Mouse (Mus musculus): ENCODE measurements around the gene Rpl14. TPM values are rescaled to one million over a fixed set of nuclear protein-coding genes. Genes with fewer than 3 reads are reported as not detected.
A peak's percentile ranks its signal among the peaks of the same experiment; 100 is the strongest.

Rpl14 gene
- polyA plus RNA-seq, 2 experiments, result 1,112 to 1,322 TPM

- ATAC-seq (ENCODE audit: low FRiP score, low read depth) (no peak), DNase-seq (ENCODE audit: low spot score) (no peak)
- H3K9me3 ChIP-seq (ENCODE audit: control insufficient read depth, low read length), result no peaks in the 10 kb centered on the region
- no peaks in the 10 kb centered on the region for H3K27me3 ChIP-seq (ENCODE audit: control insufficient read depth, insufficient read depth, low read length)
- H3K36me3 ChIP-seq (ENCODE audit: control insufficient read depth, insufficient read depth, low read length), result no peaks in the 10 kb centered on the region
- H3K27ac ChIP-seq (replicated peaks; ENCODE audit: low read depth, low read length), result no peak overlapping the region
- no peak overlapping the region for H3K4me2 ChIP-seq (replicated peaks; ENCODE audit: low read depth, low read length, severe bottlenecking)
- no peak for TF ChIP-seq POLR2A (IDR thresholded peaks at IDR 0.05; ENCODE audit: borderline replicate concordance, extremely low read depth, insufficient read depth, insufficient read length)
- H3K4me3 ChIP-seq (replicated peaks; ENCODE audit: low read length), result no peak overlapping the region
- no peaks in the 10 kb centered on the region for H3K4me1 ChIP-seq (ENCODE audit: control insufficient read depth, insufficient read depth, low read length)
- no peak overlapping the region for H3K9ac ChIP-seq (ENCODE audit: low read depth, low read length, severe bottlenecking)
- WGBS, result 86% methylated on average over 3 of the region's 3 CpGs
Observed at GRCm38 (mm10) chr9:120563590-120563989, 7.7 kb upstream of the Rpl14 start.

- Histone ChIP-seq H3K9ac (ENCODE audit: low read depth, low read length, severe bottlenecking) (no peak overlapping the region), H3K9me3 (ENCODE audit: control insufficient read depth, low read length) (no peaks in the 10 kb centered on the region), H3K4me2 (replicated peaks; ENCODE audit: low read depth, low read length, severe bottlenecking) (no peak overlapping the region), H3K36me3 (ENCODE audit: control insufficient read depth, insufficient read depth, low read length) (no peaks in the 10 kb centered on the region), H3K27me3 (ENCODE audit: control insufficient read depth, insufficient read depth, low read length) (no peaks in the 10 kb centered on the region), H3K4me3 (replicated peaks; ENCODE audit: low read length) (no peak overlapping the region), H3K27ac (replicated peaks; ENCODE audit: low read depth, low read length) (no peak overlapping the region), H3K4me1 (ENCODE audit: control insufficient read depth, insufficient read depth, low read length) (no peaks in the 10 kb centered on the region)
- TF ChIP-seq POLR2A (IDR thresholded peaks at IDR 0.05; ENCODE audit: borderline replicate concordance, extremely low read depth, insufficient read depth, insufficient read length), result no peak
- ATAC-seq (ENCODE audit: low FRiP score, low read depth), result no peak
- no peak for DNase-seq (ENCODE audit: low spot score)
- 82% methylated on average over 2 of the region's 2 CpGs for WGBS
Observed at GRCm38 (mm10) chr9:120564247-120564646, 7.0 kb upstream of the Rpl14 start.

GRCm38 (mm10) chr9:120566384-120566783 is 4.9 kb upstream of the Rpl14 start:
- WGBS, result 67% methylated on average over 5 of the region's 5 CpGs
- Histone ChIP-seq H3K4me3 (replicated peaks; ENCODE audit: low read length) (no peak overlapping the region), H3K9me3 (ENCODE audit: control insufficient read depth, low read length) (no peaks in the 10 kb centered on the region), H3K9ac (ENCODE audit: low read depth, low read length, severe bottlenecking) (no peak overlapping the region), H3K27ac (replicated peaks; ENCODE audit: low read depth, low read length) (no peak overlapping the region), H3K36me3 (ENCODE audit: control insufficient read depth, insufficient read depth, low read length) (no peaks in the 10 kb centered on the region), H3K27me3 (ENCODE audit: control insufficient read depth, insufficient read depth, low read length) (no peaks in the 10 kb centered on the region), H3K4me1 (ENCODE audit: control insufficient read depth, insufficient read depth, low read length) (peaks cover 4% of the 10 kb centered on the region; the same call in 1 of the 2 replicates), H3K4me2 (replicated peaks; ENCODE audit: low read depth, low read length, severe bottlenecking) (no peak overlapping the region)
- TF ChIP-seq POLR2A (IDR thresholded peaks at IDR 0.05; ENCODE audit: borderline replicate concordance, extremely low read depth, insufficient read depth, insufficient read length), result no peak
- DNase-seq (ENCODE audit: low spot score), result no peak
- no peak for ATAC-seq (ENCODE audit: low FRiP score, low read depth)

DNA sequence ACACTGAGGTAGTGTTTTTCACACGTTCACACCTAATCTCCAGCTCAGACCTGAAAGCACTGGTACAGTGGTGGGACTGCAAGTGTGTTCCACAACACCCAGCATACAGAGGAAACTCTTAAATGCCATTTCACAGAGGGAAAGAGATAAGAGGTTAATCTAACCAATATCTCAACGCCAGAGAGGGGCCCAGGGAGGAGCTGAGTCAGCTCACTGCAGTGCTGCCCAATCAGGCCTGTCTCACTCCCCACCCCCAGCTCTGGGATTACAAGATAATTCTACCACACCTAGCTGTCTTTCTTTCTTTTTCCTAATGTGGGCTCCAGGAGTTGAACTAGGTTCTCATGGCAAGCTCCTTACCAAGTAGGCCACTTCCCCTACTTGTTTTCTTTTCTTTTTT is 2.3 kb upstream of the Rpl14 start:
- WGBS, result 52% methylated on average over 2 of the region's 2 CpGs
- DNase-seq (ENCODE audit: low spot score), result no peak
- TF ChIP-seq POLR2A (IDR thresholded peaks at IDR 0.05; ENCODE audit: borderline replicate concordance, extremely low read depth, insufficient read depth, insufficient read length), result no peak

DNA sequence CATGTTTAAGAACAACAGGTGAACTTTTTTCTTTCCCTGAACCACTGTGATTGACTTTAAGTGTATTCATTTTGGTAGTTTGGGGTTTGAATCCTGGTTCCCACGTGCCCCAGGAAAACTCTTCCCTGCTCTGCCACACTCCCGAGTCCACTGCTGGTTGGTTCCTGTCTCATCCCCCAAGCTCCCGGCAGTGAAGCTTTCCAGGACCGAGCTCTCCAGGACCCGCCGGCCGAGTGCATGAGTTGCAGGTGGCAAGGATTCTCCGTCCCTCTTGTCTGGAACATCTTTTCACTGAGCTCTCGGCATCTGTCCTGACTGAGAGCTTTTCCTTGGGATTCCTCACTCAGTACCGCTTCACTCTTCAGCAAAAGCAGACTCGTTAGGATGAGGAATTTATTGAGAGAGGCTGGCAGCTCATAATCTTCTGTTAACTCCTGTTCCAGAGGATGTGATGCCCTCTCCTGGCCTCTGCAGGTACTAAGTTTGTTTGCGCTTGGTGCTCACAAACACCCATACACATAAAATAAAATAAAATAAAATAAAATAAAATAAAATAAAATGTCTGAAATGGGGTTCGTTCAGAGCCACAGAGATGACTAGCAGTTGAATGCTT is 1.4 kb upstream of the Rpl14 start:
- Histone ChIP-seq H3K27me3 (ENCODE audit: control insufficient read depth, insufficient read depth, low read length) (no peaks in the 10 kb centered on the region), H3K27ac (replicated peaks; ENCODE audit: low read depth, low read length) (no peak overlapping the region), H3K9me3 (ENCODE audit: control insufficient read depth, low read length) (no peaks in the 10 kb centered on the region), H3K4me3 (replicated peaks; ENCODE audit: low read length) (no peak overlapping the region), H3K9ac (ENCODE audit: low read depth, low read length, severe bottlenecking) (no peak overlapping the region), H3K4me2 (replicated peaks; ENCODE audit: low read depth, low read length, severe bottlenecking) (no peak overlapping the region), H3K36me3 (ENCODE audit: control insufficient read depth, insufficient read depth, low read length) (peaks cover 27% of the 10 kb centered on the region), H3K4me1 (ENCODE audit: control insufficient read depth, insufficient read depth, low read length) (peaks cover 13% of the 10 kb centered on the region)
- 48% methylated on average over 13 of the region's 13 CpGs for WGBS
- TF ChIP-seq POLR2A (IDR thresholded peaks at IDR 0.05; ENCODE audit: borderline replicate concordance, extremely low read depth, insufficient read depth, insufficient read length), result no peak
- peak; percentile 61 for DNase-seq (ENCODE audit: low spot score)
- ATAC-seq (ENCODE audit: low FRiP score, low read depth), result no peak

More for the DNA sequence above, 2.3 kb upstream of the Rpl14 start:
- Histone ChIP-seq H3K9me3 (ENCODE audit: control insufficient read depth, low read length) (no peaks in the 10 kb centered on the region), H3K27ac (replicated peaks; ENCODE audit: low read depth, low read length) (no peak overlapping the region), H3K27me3 (ENCODE audit: control insufficient read depth, insufficient read depth, low read length) (no peaks in the 10 kb centered on the region), H3K4me3 (replicated peaks; ENCODE audit: low read length) (no peak overlapping the region), H3K9ac (ENCODE audit: low read depth, low read length, severe bottlenecking) (no peak overlapping the region), H3K36me3 (ENCODE audit: control insufficient read depth, insufficient read depth, low read length) (peaks cover 18% of the 10 kb centered on the region), H3K4me1 (ENCODE audit: control insufficient read depth, insufficient read depth, low read length) (peaks cover 13% of the 10 kb centered on the region), H3K4me2 (replicated peaks; ENCODE audit: low read depth, low read length, severe bottlenecking) (no peak overlapping the region)
- ATAC-seq (ENCODE audit: low FRiP score, low read depth), result no peak

Measured in limb, embryonic 14.5 days (tissue).